Mouse (Mus musculus): ENCODE data around the gene Cand2.

DNA sequence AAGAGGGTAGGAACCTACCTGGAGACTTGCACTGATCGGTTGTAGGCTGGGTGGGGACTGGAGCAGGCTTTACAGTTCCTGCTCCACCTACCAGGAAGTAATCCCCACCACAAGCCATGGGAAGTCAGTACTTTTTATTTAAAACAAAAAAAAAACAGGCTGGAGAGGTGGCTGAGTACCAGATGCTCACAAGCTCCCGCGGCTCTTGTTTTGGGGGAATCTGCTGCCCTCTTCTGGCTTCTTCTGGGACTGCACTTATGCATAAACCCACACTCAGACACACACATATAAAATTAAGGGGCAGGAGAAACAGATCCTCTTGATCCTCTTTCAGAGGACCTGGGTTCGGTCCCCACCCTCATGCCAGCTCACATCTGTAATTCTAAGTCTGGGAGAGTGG lies 39.4 kb upstream of the Cand2 start:
- TF ChIP-seq CTCF (IDR thresholded peaks at IDR 0.05; ENCODE audit: borderline replicate concordance, insufficient read depth, low read depth, low read length) (peak; percentile 20; the same call in 1 of the 2 replicates), POLR2A (IDR thresholded peaks at IDR 0.05; ENCODE audit: borderline replicate concordance, insufficient read depth, low read length) (no peak)

Measured in cerebellum, adult 2 months (tissue).